In the genomic region with DNA sequence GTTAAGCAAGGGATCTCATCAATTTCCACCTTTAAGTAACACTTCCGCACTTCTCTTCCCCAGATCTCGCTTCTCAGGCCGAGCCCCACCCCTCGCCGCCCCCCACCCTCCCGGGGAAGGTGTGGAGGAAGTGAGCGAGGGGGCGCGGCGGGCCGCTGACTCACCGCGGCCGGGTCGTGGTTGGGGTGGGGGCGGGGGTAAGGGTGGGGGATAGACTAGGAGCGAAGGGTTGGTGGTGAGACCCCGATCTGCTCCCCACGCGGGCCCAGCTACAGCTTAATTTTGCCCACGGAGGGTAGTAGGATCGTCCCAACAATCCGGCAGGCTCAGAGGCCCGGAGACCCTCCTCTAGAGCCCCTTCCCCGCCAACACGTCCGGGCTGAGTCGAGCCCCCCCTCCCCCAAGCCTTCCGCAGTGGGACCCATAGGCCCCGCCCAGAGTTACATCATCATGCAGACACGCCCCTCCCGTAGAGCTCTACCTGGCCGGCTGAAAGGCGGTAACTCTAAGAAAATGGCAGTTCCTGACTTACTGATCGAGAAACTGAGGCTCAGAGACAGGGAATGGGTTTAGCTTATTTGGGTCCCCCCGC, we compare ENCODE assay signal across 7 mouse cellular contexts. TPM values are rescaled to one million over a fixed set of nuclear protein-coding genes. Genes with fewer than 3 reads are reported as not detected.
DNase-seq lines count a peak whose midpoint lies in the region; ATAC-seq and TF ChIP-seq lines count a peak whose summit lies in the region.

No protein-coding gene starts in this region.

- peak; percentile 65 for ATAC-seq in embryonic facial prominence, embryonic 12.5 days (ENCODE audit: insufficient number of reproducible peaks, insufficient read depth, low FRiP score, low TSS enrichment)

- peak overlapping the region; percentile 95 for H3K9ac ChIP-seq in ES-Bruce4 (ENCODE audit: low read depth, poor library complexity, severe bottlenecking)
- H3K9ac ChIP-seq in embryonic facial prominence, embryonic 12.5 days = peak overlapping the region; percentile 87

- TF ChIP-seq CTCF in ES-Bruce4 (IDR thresholded peaks at IDR 0.05; ENCODE audit: low read depth, low read length) = no peak

- no peaks in the 10 kb centered on the region for H3K9me3 ChIP-seq in ES-Bruce4 (replicated peaks; ENCODE audit: control insufficient read depth, insufficient read depth, low read length, poor library complexity, severe bottlenecking)
- H3K9me3 ChIP-seq in embryonic facial prominence, embryonic 12.5 days = no peaks in the 10 kb centered on the region

- no peak for TF ChIP-seq EP300 in ES-Bruce4 (IDR thresholded peaks at IDR 0.05; ENCODE audit: insufficient read depth, low read depth, low read length)

- TF ChIP-seq POLR2A in ES-Bruce4 (IDR thresholded peaks at IDR 0.05; ENCODE audit: insufficient read depth, low read length) = no peak

- H3K4me1 ChIP-seq in ES-Bruce4 (ENCODE audit: control insufficient read depth, insufficient read depth, low read length) = peaks cover 3% of the 10 kb centered on the region
- H3K4me1 ChIP-seq in embryonic facial prominence, embryonic 12.5 days = peaks cover 19% of the 10 kb centered on the region

- peak overlapping the region; percentile 97 for H3K27ac ChIP-seq in ES-Bruce4 (ENCODE audit: insufficient read depth, low read length)
- peak overlapping the region; percentile 93 for H3K27ac ChIP-seq in embryonic facial prominence, embryonic 12.5 days

- under 1% methylated on average over 35 of the region's 36 CpGs for WGBS in embryonic facial prominence, embryonic 12.5 days

- H3K27me3 ChIP-seq in ES-Bruce4 (ENCODE audit: control insufficient read depth, insufficient read depth, low read length, poor library complexity, severe bottlenecking) = no peaks in the 10 kb centered on the region
- 0 out of 2 replicates have a peak, but pooled peaks cover 4% of the 10 kb centered on the region for H3K27me3 ChIP-seq in embryonic facial prominence, embryonic 12.5 days

- H3K4me2 ChIP-seq in embryonic facial prominence, embryonic 12.5 days (replicated peaks) = peak overlapping the region; percentile 99

- peak; percentile 74 for DNase-seq in adrenal gland, adult 8-10 months
- peak; percentile 68 to 73 for DNase-seq in heart, postnatal 10 days
- peak; percentile 84 to 89 for DNase-seq in kidney, postnatal 4 days
- DNase-seq in mesoderm, embryonic 11.5 days (ENCODE audit: low read depth, low spot score) = peak; percentile 69
- peak; percentile 87 for DNase-seq in spleen, postnatal 36 days (ENCODE audit: low spot score in 2 of 2)

- H3K4me3 ChIP-seq in ES-Bruce4 (ENCODE audit: low read depth, low read length) = peak overlapping the region; percentile 92
- H3K4me3 ChIP-seq in embryonic facial prominence, embryonic 12.5 days = peak overlapping the region; percentile 93

- no peaks in the 10 kb centered on the region for H3K36me3 ChIP-seq in ES-Bruce4 (ENCODE audit: control insufficient read depth, insufficient read depth, low read length, poor library complexity, severe bottlenecking)
- H3K36me3 ChIP-seq in embryonic facial prominence, embryonic 12.5 days = 0 out of 2 replicates have a peak, but pooled peaks cover 4% of the 10 kb centered on the region

- intact Hi-C loops in heart, postnatal 10 days (cut with DNase I) = no loop called here

RNA-seq across cellular contexts. Expression of a gene that starts 0.7 kb away (rescaled TPM):
- polyA plus RNA-seq in ES-Bruce4 (2011; ENCODE audit: insufficient read depth, insufficient read length, low read depth, missing spikeins) = 75.7 and 90.0 TPM in 2 replicates
- total RNA-seq in adrenal gland, adult 8-10 months (2022) = 10 to 100 TPM; 44.8 to 70.6 (median 59.1) TPM
- polyA plus RNA-seq in embryonic facial prominence, embryonic 12.5 days (2016; fragmentation: Nextera tagmentation; extraction: Ambion mirVana) = 68.2 and 69.3 TPM in 2 replicates
- 10 to 100 TPM; 84.0 to 98.6 TPM for total RNA-seq in heart, postnatal 10 days (2021)

RNA-seq across cellular contexts. Expression of a gene that starts 7.6 kb away (rescaled TPM):
- polyA plus RNA-seq in ES-Bruce4 (2011; ENCODE audit: insufficient read depth, insufficient read length, low read depth, missing spikeins) = 5.7 and 6.1 TPM in 2 replicates
- total RNA-seq in adrenal gland, adult 8-10 months (2022) = not detected
- polyA plus RNA-seq in embryonic facial prominence, embryonic 12.5 days (2016; fragmentation: Nextera tagmentation; extraction: Ambion mirVana) = 0.18 TPM in 1 of 2 replicates, not detected in the other
- under 1 TPM in 1 of 2 experiments, not detected in 1; 0.67 TPM for total RNA-seq in heart, postnatal 10 days (2021)

RNA-seq across cellular contexts. Expression of a gene that starts 10.2 kb away (rescaled TPM):
- polyA plus RNA-seq in ES-Bruce4 (2011; ENCODE audit: insufficient read depth, insufficient read length, low read depth, missing spikeins) = 14.3 and 15.3 TPM in 2 replicates
- total RNA-seq in adrenal gland, adult 8-10 months (2022) = 10 to 100 TPM in 1 of 4 experiments, 1 to 10 TPM in 3; 3.8 to 15.0 (median 6.8) TPM
- polyA plus RNA-seq in embryonic facial prominence, embryonic 12.5 days (2016; fragmentation: Nextera tagmentation; extraction: Ambion mirVana) = 17.9 and 21.4 TPM in 2 replicates
- total RNA-seq in heart, postnatal 10 days (2021) = 10 to 100 TPM; 67.9 to 82.8 TPM

RNA-seq across cellular contexts. Expression of a gene that starts 37.6 kb away (rescaled TPM):
- 0.68 and 1.1 TPM in 2 replicates for polyA plus RNA-seq in ES-Bruce4 (2011; ENCODE audit: insufficient read depth, insufficient read length, low read depth, missing spikeins)
- total RNA-seq in adrenal gland, adult 8-10 months (2022) = 1 to 10 TPM; 1.6 to 9.4 (median 5.6) TPM
- polyA plus RNA-seq in embryonic facial prominence, embryonic 12.5 days (2016; fragmentation: Nextera tagmentation; extraction: Ambion mirVana) = 0.05 TPM in 1 of 2 replicates, not detected in the other
- under 1 TPM; 0.48 to 0.60 TPM for total RNA-seq in heart, postnatal 10 days (2021)

RNA-seq across cellular contexts. Expression of a gene that starts 44.1 kb away (rescaled TPM):
- 22.3 and 24.8 TPM in 2 replicates for polyA plus RNA-seq in ES-Bruce4 (2011; ENCODE audit: insufficient read depth, insufficient read length, low read depth, missing spikeins)
- 10 to 100 TPM; 32.4 to 41.5 (median 33.7) TPM for total RNA-seq in adrenal gland, adult 8-10 months (2022)
- polyA plus RNA-seq in embryonic facial prominence, embryonic 12.5 days (2016; fragmentation: Nextera tagmentation; extraction: Ambion mirVana) = 38.2 and 40.1 TPM in 2 replicates
- 10 to 100 TPM; 53.4 to 57.7 TPM for total RNA-seq in heart, postnatal 10 days (2021)

Comparison
In these comparisons a context has a peak if more than half of its experiments do, and no peak if none do; other contexts are left out.
1. Peak in every context shown above with its lines: DNase-seq, ATAC-seq, H3K4me3 ChIP-seq and H3K27ac ChIP-seq.
2. RNA of a gene that starts 10.2 kb away (total RNA-seq): 67.9 to 82.8 TPM in heart, postnatal 10 days; 3.8 to 15.0 TPM in adrenal gland, adult 8-10 months; every median in the first group is over 4 times any median in the second.